Mouse (Mus musculus): ENCODE results near the gene Grifin. TPM values are rescaled to one million over a fixed set of nuclear protein-coding genes. Genes with fewer than 3 reads are reported as not detected.

Gene Grifin
- polyA plus RNA-seq, 2 experiments: 0.19 TPM; not detected in 1

DNA sequence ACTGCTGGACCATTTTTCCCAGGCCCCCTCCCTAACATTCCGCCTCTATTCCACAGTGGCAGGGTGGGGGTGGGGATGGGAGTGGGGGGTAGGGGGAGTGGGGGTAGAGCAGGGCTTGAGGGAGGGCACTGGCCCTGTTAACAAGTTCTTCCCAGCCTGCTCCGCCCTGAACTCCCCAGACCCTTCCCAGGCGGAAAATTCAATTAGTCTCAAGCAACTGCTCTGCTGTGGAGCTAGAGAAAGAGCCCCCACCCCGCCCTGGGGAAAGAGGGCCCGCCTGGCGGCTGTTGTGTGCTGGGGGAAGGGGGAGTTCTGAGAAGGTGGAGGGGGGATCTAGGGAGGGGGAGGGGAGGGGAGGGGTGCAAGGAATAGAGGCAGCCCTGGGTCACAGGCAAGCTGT lies 14.9 kb upstream of the Grifin start:
- Histone ChIP-seq H3K9me3 (ENCODE audit: control insufficient read depth, low read length) (no peaks in the 10 kb centered on the region), H3K27me3 (ENCODE audit: control insufficient read depth, insufficient read depth, low read length) (no peaks in the 10 kb centered on the region), H3K36me3 (ENCODE audit: control insufficient read depth, insufficient read depth, low read length) (no peaks in the 10 kb centered on the region), H3K4me3 (replicated peaks; ENCODE audit: low read length) (no peak overlapping the region), H3K4me1 (ENCODE audit: control insufficient read depth, insufficient read depth, low read length) (peaks cover 39% of the 10 kb centered on the region), H3K4me2 (replicated peaks; ENCODE audit: low read depth, low read length, severe bottlenecking) (no peak overlapping the region), H3K9ac (ENCODE audit: low read depth, low read length, severe bottlenecking) (no peak overlapping the region; the same call in 1 of the 2 replicates), H3K27ac (replicated peaks; ENCODE audit: low read depth, low read length) (0 out of 2 replicates have a peak overlapping the region, but pooled peaks have one; percentile 43)
- DNase-seq (ENCODE audit: low spot score) (peak; percentile 61), ATAC-seq (ENCODE audit: low FRiP score, low read depth) (peak; percentile 53)
- TF ChIP-seq POLR2A (IDR thresholded peaks at IDR 0.05; ENCODE audit: borderline replicate concordance, extremely low read depth, insufficient read depth, insufficient read length): no peak
- 8% methylated on average over 3 of the region's 6 CpGs for WGBS

DNA sequence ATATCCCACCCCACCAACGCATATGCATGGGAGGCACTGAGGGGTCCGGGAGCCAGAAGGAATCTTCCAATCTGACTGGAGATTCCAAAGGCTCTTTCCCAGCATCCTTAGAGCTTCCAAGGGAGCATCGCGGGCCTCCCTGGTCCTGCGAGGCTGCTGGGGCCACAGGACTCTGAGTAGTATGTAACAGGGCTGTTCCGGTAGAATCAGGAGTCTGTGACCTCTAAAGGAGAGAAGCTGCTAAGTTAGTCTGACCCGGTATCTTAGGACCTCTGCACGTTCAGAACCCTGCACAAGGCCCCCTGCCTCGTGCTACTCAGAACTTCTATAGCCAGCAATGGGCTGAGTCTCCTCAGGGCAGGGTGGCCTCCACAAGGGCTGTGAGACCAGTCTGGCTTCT lies 14.3 kb upstream of the Grifin start:
- 0 out of 2 replicates have a peak overlapping the region, but pooled peaks have one; percentile 3 for H3K27ac ChIP-seq (replicated peaks; ENCODE audit: low read depth, low read length)
- WGBS: 52% methylated on average over 9 of the region's 9 CpGs
- H3K4me2 ChIP-seq (replicated peaks; ENCODE audit: low read depth, low read length, severe bottlenecking): no peak overlapping the region
- H3K36me3 ChIP-seq (ENCODE audit: control insufficient read depth, insufficient read depth, low read length): no peaks in the 10 kb centered on the region
- ATAC-seq (ENCODE audit: low FRiP score, low read depth) (no peak), DNase-seq (ENCODE audit: low spot score) (no peak)
- H3K27me3 ChIP-seq (ENCODE audit: control insufficient read depth, insufficient read depth, low read length): no peaks in the 10 kb centered on the region
- no peak overlapping the region for H3K4me3 ChIP-seq (replicated peaks; ENCODE audit: low read length)
- peaks cover 37% of the 10 kb centered on the region for H3K4me1 ChIP-seq (ENCODE audit: control insufficient read depth, insufficient read depth, low read length)
- no peak overlapping the region for H3K9ac ChIP-seq (ENCODE audit: low read depth, low read length, severe bottlenecking)
- no peaks in the 10 kb centered on the region for H3K9me3 ChIP-seq (ENCODE audit: control insufficient read depth, low read length)
- TF ChIP-seq POLR2A (IDR thresholded peaks at IDR 0.05; ENCODE audit: borderline replicate concordance, extremely low read depth, insufficient read depth, insufficient read length): no peak

DNA sequence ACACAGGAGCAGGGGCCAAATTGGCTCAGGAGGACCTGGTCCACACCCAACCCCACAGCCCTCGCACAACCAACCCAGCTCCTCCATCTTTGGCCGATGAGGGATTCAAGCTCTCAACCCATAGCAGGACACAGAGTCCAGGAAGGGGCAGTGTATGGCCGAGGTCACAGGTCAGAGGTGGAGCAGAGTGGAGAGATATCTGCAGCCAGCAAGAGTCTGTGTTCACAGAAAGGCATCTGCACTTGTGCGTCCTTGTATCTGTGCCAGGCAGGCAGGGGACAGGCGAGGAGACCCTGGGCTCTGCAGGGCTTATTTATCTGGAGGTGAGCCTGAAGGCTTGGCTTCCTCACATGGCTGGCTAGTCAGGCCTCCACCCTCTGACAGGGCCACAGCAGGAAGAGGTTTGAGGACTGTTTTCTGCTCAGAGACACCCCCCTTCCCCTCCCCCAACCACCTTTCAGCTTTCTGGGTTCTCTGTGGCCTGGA lies 10.6 kb upstream of the Grifin start:
- Histone ChIP-seq H3K4me2 (replicated peaks; ENCODE audit: low read depth, low read length, severe bottlenecking) (no peak overlapping the region), H3K4me1 (ENCODE audit: control insufficient read depth, insufficient read depth, low read length) (peaks cover 18% of the 10 kb centered on the region), H3K36me3 (ENCODE audit: control insufficient read depth, insufficient read depth, low read length) (no peaks in the 10 kb centered on the region), H3K4me3 (replicated peaks; ENCODE audit: low read length) (no peak overlapping the region), H3K9me3 (ENCODE audit: control insufficient read depth, low read length) (no peaks in the 10 kb centered on the region), H3K27me3 (ENCODE audit: control insufficient read depth, insufficient read depth, low read length) (no peaks in the 10 kb centered on the region), H3K27ac (replicated peaks; ENCODE audit: low read depth, low read length) (no peak overlapping the region), H3K9ac (ENCODE audit: low read depth, low read length, severe bottlenecking) (no peak overlapping the region)
- WGBS: 68% methylated on average over 5 of the region's 5 CpGs
- ATAC-seq (ENCODE audit: low FRiP score, low read depth): no peak
- DNase-seq (ENCODE audit: low spot score): no peak
- no peak for TF ChIP-seq POLR2A (IDR thresholded peaks at IDR 0.05; ENCODE audit: borderline replicate concordance, extremely low read depth, insufficient read depth, insufficient read length)

DNA sequence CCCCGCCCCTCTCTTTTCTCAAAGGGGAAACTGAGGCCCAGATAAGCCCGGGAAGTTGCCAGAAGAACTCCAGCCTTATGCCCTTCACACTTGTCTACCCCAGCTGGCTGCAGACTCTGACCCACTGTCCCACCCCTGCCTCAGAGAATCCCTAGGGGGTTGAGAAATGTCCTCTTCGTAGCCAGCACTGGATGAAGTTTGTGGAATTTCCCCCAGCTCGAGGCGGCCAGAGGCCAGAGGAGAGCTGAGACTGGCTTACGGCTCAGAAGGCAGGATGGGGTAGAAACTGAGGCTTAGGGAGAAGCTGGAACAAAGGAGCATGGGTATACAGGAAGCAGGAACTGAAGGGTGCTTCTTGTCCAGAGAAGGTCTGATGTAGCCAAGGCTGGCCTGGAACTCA lies 7.7 kb upstream of the Grifin start:
- Histone ChIP-seq H3K4me3 (replicated peaks; ENCODE audit: low read length) (no peak overlapping the region), H3K27me3 (ENCODE audit: control insufficient read depth, insufficient read depth, low read length) (no peaks in the 10 kb centered on the region), H3K36me3 (ENCODE audit: control insufficient read depth, insufficient read depth, low read length) (no peaks in the 10 kb centered on the region), H3K9me3 (ENCODE audit: control insufficient read depth, low read length) (no peaks in the 10 kb centered on the region), H3K27ac (replicated peaks; ENCODE audit: low read depth, low read length) (no peak overlapping the region), H3K4me2 (replicated peaks; ENCODE audit: low read depth, low read length, severe bottlenecking) (no peak overlapping the region), H3K4me1 (ENCODE audit: control insufficient read depth, insufficient read depth, low read length) (0 out of 2 replicates have a peak, but pooled peaks cover 5% of the 10 kb centered on the region), H3K9ac (ENCODE audit: low read depth, low read length, severe bottlenecking) (no peak overlapping the region)
- TF ChIP-seq POLR2A (IDR thresholded peaks at IDR 0.05; ENCODE audit: borderline replicate concordance, extremely low read depth, insufficient read depth, insufficient read length): no peak
- DNase-seq (ENCODE audit: low spot score) (no peak), ATAC-seq (ENCODE audit: low FRiP score, low read depth) (no peak)
- 64% methylated on average over 6 of the region's 6 CpGs for WGBS

DNA sequence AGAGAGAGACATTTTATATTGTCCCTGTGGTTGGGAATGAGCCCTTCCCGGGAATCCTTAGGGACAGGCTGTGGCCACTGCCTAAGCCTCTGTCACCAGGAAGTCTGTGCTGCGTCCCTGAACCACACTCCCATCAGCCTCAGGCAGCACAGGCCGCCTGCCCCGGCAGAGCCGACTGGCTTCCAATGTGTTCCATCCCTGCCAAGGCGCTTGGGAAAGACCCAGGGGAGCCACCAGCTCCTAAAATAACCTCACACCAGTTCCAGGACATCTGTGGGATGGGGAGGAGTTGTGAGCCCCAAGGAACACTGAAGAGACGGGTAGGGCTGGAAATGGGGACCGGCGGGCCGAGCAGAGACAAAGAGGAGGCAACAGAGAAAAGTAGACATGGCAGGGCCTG lies 6.8 kb upstream of the Grifin start:
- Histone ChIP-seq H3K36me3 (ENCODE audit: control insufficient read depth, insufficient read depth, low read length) (no peaks in the 10 kb centered on the region), H3K4me1 (ENCODE audit: control insufficient read depth, insufficient read depth, low read length) (peaks cover 11% of the 10 kb centered on the region; the same call in 1 of the 2 replicates), H3K9me3 (ENCODE audit: control insufficient read depth, low read length) (no peaks in the 10 kb centered on the region), H3K27me3 (ENCODE audit: control insufficient read depth, insufficient read depth, low read length) (no peaks in the 10 kb centered on the region), H3K9ac (ENCODE audit: low read depth, low read length, severe bottlenecking) (no peak overlapping the region), H3K27ac (replicated peaks; ENCODE audit: low read depth, low read length) (no peak overlapping the region), H3K4me2 (replicated peaks; ENCODE audit: low read depth, low read length, severe bottlenecking) (no peak overlapping the region), H3K4me3 (replicated peaks; ENCODE audit: low read length) (no peak overlapping the region)
- no peak for TF ChIP-seq POLR2A (IDR thresholded peaks at IDR 0.05; ENCODE audit: borderline replicate concordance, extremely low read depth, insufficient read depth, insufficient read length)
- no peak for DNase-seq (ENCODE audit: low spot score)
- no peak for ATAC-seq (ENCODE audit: low FRiP score, low read depth)
- WGBS: 47% methylated on average over 10 of the region's 10 CpGs

DNA sequence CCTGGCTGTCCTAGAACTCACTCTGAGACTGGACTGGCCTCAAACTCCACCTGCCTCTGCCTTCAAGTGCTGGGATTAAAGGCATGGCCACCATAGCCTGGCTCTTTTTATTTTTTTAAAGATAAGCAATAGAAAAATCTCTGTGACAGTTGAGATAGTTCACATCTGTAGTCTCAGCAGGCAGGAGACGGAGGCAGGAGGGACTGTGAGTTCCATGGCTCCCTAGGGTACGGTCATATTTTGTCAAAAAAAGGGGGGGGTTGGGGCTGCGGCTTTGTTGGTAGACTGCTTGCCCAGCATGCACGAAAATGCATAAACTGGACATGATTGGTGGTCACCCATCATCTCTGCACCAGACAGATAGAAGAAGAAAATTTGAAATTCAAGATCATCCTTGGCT lies 6.3 kb upstream of the Grifin start:
- TF ChIP-seq POLR2A (IDR thresholded peaks at IDR 0.05; ENCODE audit: borderline replicate concordance, extremely low read depth, insufficient read depth, insufficient read length): no peak
- no peak overlapping the region for H3K4me3 ChIP-seq (replicated peaks; ENCODE audit: low read length)
- no peak overlapping the region for H3K9ac ChIP-seq (ENCODE audit: low read depth, low read length, severe bottlenecking)
- H3K4me1 ChIP-seq (ENCODE audit: control insufficient read depth, insufficient read depth, low read length): peaks cover 11% of the 10 kb centered on the region
- 73% methylated on average over 4 of the region's 4 CpGs for WGBS
- DNase-seq (ENCODE audit: low spot score) (no peak), ATAC-seq (ENCODE audit: low FRiP score, low read depth) (no peak)
- no peaks in the 10 kb centered on the region for H3K27me3 ChIP-seq (ENCODE audit: control insufficient read depth, insufficient read depth, low read length)
- H3K9me3 ChIP-seq (ENCODE audit: control insufficient read depth, low read length): no peaks in the 10 kb centered on the region
- H3K4me2 ChIP-seq (replicated peaks; ENCODE audit: low read depth, low read length, severe bottlenecking): no peak overlapping the region
- H3K36me3 ChIP-seq (ENCODE audit: control insufficient read depth, insufficient read depth, low read length): no peaks in the 10 kb centered on the region
- no peak overlapping the region for H3K27ac ChIP-seq (replicated peaks; ENCODE audit: low read depth, low read length)
